Mouse (Mus musculus): ENCODE results near the gene Brap.
"Not testable (repeated sequence)": the region's sequence is repeated elsewhere in the genome, so short reads cannot be mapped to it uniquely, and the experiment has no call there.

Gene Brap

DNA sequence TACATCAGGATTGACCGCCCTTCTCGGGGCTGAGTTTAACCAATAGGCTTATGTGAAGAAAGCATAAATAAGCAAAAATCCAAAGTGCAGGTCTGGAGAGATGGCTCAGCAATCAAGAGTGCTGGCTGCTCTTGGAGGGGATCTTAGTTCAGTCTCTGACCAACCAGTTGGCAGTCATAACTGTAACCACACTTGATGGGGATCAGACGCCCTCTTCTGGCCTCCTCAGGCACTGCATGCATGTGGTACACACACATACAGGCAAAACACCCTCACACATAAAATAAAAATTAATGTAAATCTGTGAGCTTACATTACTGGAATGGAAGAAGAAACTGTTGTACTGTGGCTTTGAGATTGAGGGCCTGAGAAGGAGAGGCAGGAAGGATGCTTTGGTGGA, 10.0 kb downstream of the Brap start:
- no peak for DNase-seq (ENCODE audit: low spot score)

- no peak for DNase-seq (ENCODE audit: low spot score)
Observed at GRCm38 (mm10) chr5:121682250-121682649, 21.9 kb downstream of the Brap start.

- DNase-seq (ENCODE audit: low spot score): no peak
Observed at GRCm38 (mm10) chr5:121685495-121685894, 25.1 kb downstream of the Brap start.

DNA sequence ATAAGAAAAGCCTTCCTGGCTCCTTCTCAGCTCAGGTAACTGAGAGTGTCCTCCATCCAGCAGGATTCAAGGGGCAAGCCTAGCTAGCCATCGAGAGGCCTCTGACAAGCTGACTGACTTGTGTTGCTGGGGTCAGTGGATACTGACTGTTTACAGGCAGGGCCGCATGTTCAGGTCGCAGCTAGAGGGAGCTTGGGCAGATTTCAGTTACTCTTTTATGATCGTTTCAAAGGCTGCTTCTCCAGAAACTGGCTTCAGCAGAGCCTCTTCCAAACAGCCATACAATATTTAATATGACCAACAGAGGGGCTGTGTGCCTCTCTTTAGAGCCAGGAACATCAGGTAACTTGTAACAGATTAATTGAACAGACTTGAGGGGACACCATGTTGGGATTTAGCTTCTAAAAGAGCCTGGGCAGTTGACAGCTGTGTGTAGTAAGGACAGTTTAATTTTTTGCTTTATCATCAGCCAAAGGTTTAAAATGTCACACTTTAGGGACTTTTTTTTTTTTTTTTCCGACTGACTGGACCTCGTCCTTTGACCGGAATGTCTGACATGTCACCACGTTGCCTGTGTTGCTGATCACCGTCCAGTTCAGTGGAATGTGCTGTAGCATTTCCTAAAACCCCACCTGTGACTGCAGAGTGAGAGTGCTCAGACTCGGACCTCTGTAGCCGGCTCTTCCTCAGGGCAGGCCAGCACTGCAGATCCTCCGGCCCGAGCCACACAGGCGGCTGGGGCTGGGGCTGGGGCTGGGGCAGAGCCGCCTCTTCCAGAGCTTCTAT, 25.9 kb downstream of the Brap start:
- DNase-seq (ENCODE audit: low spot score): no peak

GRCm38 (mm10) chr5:121690482-121691211, 30.3 kb downstream of the Brap start:
- no peak for DNase-seq (ENCODE audit: low spot score)

GRCm38 (mm10) chr5:121691436-121691835, 31.1 kb downstream of the Brap start:
- not testable (repeated sequence) for DNase-seq (ENCODE audit: low spot score)

GRCm38 (mm10) chr5:121692897-121693296, 32.5 kb downstream of the Brap start:
- DNase-seq (ENCODE audit: low spot score): no peak

DNA sequence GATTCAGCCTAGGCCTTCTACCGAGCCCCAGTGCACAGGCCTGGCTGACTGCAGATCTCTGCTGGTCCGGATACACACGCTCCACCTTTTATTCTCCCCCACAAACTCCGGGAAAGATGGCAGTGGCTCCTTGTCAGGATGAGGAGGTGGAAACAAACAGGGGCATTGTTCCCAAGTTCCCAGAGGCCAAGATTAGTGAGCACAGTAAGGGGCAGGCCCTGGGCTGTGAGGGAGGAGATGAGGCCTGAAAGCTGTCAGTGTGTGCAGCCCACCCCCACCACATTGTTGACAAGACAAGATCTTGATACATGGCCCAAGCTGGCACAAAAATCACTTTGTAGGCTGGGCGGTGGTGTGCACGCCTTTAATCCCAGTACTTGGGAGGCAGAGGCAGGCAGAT, 36.4 kb downstream of the Brap start:
- DNase-seq (ENCODE audit: low spot score): no peak

GRCm38 (mm10) chr5:121699891-121700290, 39.5 kb downstream of the Brap start:
- no peak for DNase-seq (ENCODE audit: low spot score)

- DNase-seq (ENCODE audit: low spot score): no peak
Observed at GRCm38 (mm10) chr5:121700496-121700895, 40.1 kb downstream of the Brap start.

DNA sequence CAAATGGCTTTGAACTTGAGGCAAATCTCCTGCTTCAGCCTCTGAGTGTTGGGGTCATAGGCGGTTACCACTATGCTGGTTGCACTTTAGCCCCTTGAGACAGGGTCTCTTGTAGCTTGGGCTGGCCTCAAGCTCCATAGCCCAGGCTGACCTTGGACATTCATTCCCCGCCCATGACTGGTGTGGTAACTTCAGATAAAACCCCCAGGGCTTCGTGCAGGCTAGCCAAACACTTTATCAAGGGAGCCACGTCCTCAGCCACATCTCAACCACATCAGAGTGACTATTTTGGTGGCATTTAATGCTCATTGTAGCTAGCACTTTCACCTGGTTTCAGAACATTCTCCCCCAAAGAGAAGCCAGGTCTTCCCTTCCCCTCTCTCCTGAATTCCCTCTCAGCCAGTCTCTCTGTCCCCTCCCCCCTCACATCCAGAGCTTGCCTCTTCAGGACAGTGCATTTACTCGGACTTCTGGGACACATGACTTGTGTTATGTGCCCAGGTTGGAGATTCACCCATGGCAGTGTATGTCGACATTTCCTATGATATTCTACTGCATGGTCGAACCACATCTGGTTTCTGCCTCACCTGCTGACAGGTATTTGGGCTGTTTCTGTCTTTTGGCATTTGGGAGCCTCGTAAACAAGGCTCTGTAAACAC, 40.9 kb downstream of the Brap start:
- no peak for DNase-seq (ENCODE audit: low spot score)

DNA sequence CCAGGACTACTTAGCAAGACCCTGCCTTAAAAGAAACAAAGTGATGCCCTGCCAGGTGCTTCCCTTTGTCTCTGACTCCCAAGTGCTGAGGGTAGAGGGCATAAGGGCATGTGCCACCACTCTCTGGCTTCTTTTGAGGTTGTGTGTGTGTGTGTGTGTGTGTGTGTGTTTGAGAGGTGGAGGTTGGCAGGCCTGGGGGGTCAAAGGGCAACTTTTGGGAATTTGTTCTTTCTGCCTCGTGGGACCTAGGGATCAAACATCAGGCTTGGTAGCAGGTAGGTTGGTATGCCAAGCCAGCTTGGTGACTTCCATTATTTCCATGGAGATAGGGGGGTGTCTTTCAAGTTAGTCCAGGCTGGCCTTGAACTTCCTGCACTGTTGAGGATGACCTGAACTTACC, 43.0 kb downstream of the Brap start:
- no peak for DNase-seq (ENCODE audit: low spot score)

GRCm38 (mm10) chr5:121704512-121705248, 44.3 kb downstream of the Brap start:
- no peak for DNase-seq (ENCODE audit: low spot score)

DNA sequence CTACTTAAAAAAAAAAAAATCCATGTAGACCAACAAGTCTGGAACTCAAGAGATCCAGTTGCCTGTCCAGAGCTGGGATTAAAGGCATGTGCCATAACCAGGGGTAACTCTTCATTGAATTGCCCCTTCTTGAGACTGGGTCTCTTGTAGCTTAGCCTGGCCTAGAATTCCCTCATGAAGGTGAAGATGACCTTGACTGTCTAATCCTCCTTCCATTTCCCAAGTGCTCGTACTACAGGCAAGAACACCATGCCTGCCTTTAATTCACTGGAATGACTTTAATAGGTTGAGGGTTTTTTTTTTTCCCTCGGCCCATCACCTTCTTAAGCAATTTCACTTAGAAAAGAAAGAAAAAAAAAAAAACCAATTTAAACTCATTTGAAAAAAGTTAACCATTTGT, 50.0 kb downstream of the Brap start:
- DNase-seq (ENCODE audit: low spot score): no peak

DNA sequence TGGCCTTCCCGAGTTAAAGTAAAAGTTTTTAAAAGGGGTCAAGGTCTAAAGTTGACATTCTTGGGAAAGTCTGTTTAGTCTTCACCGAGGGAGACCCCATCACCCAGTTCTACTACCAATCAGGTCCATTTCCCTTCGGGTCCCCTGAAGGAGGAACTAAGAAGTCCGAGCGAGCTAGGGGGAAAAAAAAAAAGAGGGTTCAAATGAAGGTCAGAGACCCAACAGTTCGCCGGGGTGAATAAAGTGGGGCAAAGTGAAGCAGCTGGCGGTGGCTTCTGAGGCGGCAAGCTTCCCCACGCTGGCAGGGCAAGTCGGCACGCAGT, 50.4 kb downstream of the Brap start:
- no peak for DNase-seq (ENCODE audit: low spot score)

GRCm38 (mm10) chr5:121711174-121711927, 51.0 kb downstream of the Brap start, which contains the start of gene Atxn2:
Atxn2 (plus strand) TSS chr5:121711337.
- peak; percentile 89 for DNase-seq (ENCODE audit: low spot score)

DNA sequence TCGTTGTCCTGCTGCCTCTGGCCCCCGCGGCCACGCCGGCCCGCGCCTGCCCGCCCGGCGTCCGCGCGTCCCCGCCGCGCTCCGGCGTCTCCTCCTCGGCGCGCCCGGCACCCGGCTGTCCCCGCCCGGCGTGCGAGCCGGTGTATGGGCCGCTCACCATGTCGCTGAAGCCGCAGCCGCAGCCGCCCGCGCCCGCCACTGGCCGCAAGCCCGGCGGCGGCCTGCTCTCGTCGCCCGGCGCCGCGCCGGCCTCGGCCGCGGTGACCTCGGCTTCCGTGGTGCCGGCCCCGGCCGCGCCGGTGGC, 51.5 kb downstream of the Brap start:
- no peak for DNase-seq (ENCODE audit: low spot score)

- DNase-seq (ENCODE audit: low spot score): peak; percentile 84
Observed at GRCm38 (mm10) chr5:121712232-121712933, 52.0 kb downstream of the Brap start.

DNA sequence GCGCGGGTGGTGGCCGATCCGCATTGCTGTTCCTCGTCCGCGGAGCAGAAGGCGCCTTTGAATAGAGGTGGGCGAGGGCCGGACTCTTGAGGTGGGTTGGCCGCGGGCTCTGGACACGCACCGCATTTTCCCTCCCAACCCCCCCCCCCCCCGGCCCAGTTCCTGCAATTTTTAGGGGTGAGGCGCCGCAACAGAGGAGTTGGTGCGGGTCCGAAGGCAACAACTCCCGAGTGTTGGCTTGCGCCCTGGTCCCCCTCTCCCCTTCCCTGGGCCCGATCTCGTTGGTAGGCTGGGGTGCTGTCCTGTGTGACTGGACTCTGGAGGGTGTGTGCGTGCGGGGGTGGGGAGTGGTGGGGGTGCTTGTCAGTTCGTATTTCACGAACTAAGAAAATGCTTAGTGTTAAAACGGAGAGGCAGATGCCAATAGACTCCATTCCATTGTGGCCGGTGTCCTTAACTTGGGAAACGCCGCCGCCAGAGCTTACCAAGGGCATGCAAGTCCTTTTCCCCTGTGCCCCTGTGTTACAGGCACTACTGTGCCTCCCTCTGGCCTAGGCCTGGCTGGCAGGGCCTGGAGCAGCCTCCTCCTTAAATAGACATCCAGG, 52.7 kb downstream of the Brap start:
- DNase-seq (ENCODE audit: low spot score): peak; percentile 73

DNA sequence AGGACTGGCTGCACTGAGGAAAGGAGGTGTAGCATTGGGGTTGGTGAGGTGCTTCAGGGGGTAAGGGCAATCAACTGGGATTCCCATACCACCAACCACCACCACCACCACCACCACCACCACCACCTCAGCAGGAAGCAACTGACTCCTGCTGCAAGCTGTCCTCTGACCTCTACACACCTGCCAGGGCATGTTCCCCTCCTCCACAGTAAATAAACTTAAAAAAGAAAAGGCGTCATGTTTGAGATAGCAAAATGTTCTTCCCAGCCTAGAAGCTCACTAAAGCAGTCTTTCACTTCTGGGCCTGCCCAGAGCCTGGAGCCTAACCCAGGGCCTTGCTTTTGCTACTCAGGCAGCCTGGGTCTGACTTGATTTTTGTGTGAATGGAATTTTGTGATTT, 54.0 kb downstream of the Brap start:
- no peak for DNase-seq (ENCODE audit: low spot score)

- DNase-seq (ENCODE audit: low spot score): no peak
Observed at GRCm38 (mm10) chr5:121714928-121715327, 54.6 kb downstream of the Brap start.
